Mouse (Mus musculus): ENCODE measurements at regions not wholly inside any gene's neighbourhood (a gene's known extent, or its start where the extent isn't known, plus 50 kb on each side); places are given as distances from the start of the nearest gene placed in this dataset.

GRCm38 (mm10) chr16:77788781-77789150 is 186.9 kb upstream of the Gm11146 start:
- no peaks in the 10 kb centered on the region for H3K36me3 ChIP-seq (ENCODE audit: control insufficient read depth, insufficient read depth, low read length)
- peak; percentile 24 for ATAC-seq
- no peaks in the 10 kb centered on the region for H3K9me3 ChIP-seq (replicated peaks; ENCODE audit: control insufficient read depth, low read length, poor library complexity, severe bottlenecking)
- WGBS = 61% methylated on average over 6 of the region's 6 CpGs
- no peaks in the 10 kb centered on the region for H3K27me3 ChIP-seq (ENCODE audit: control insufficient read depth, insufficient read depth, low read depth, low read length)
- H3K4me3 ChIP-seq (ENCODE audit: low read depth, low read length) = no peak overlapping the region
- no peak overlapping the region for H3K4me2 ChIP-seq (ENCODE audit: low read length)
- no peak overlapping the region; the same call in 1 of the 2 replicates for H3K9ac ChIP-seq (ENCODE audit: low read depth, low read length)
- H3K4me1 ChIP-seq (ENCODE audit: control insufficient read depth, insufficient read depth, low read length) = peaks cover 14% of the 10 kb centered on the region
- peak overlapping the region; percentile 93 for H3K27ac ChIP-seq (ENCODE audit: low read length)

DNA sequence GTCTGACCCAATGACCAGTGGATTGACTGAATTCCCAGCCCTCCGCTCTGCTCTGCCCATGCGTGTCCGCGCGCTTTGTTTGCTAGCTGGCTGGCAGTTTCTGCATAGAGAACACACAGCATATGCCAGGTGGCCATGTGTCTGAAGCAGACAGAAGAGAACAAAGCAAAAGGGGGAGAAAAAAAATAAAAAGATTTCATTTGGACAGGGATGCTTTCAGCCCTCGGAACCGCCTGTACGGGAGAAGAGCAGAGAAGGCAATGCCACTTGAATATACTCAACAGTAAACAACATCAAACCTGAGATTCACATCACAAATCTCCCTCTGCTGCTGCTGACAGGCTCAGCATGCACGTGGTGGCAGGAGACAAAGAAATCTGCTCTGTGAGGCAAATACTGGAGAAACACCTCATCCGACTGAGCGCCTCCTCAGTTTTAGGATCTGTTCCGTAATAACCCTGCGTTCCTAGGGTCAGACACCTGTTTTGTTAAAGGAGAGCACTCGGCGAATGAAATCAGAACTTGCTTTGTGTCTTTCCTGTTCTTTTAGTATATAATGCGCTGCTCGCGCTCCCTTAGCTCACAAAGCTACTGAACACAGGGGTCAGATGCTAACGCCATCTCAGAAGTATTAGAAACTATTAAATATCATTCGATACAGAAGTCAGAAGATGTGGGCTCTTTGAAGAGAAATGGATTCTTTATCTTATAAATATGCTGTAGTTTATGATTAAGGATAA is 186.3 kb upstream of the Gm11146 start:
- peaks cover 14% of the 10 kb centered on the region for H3K4me1 ChIP-seq (ENCODE audit: control insufficient read depth, insufficient read depth, low read length)
- peak overlapping the region; percentile 51 for H3K4me2 ChIP-seq (ENCODE audit: low read length)
- no peaks in the 10 kb centered on the region for H3K9me3 ChIP-seq (replicated peaks; ENCODE audit: control insufficient read depth, low read length, poor library complexity, severe bottlenecking)
- WGBS = 21% methylated on average over 20 of the region's 20 CpGs
- peak overlapping the region; percentile 93 for H3K27ac ChIP-seq (ENCODE audit: low read length)
- H3K36me3 ChIP-seq (ENCODE audit: control insufficient read depth, insufficient read depth, low read length) = no peaks in the 10 kb centered on the region
- H3K4me3 ChIP-seq (ENCODE audit: low read depth, low read length) = peak overlapping the region; percentile 13
- H3K27me3 ChIP-seq (ENCODE audit: control insufficient read depth, insufficient read depth, low read depth, low read length) = no peaks in the 10 kb centered on the region
- peak; percentile 95 for ATAC-seq
- peak overlapping the region; percentile 60 for H3K9ac ChIP-seq (ENCODE audit: low read depth, low read length)

- H3K27ac ChIP-seq (ENCODE audit: low read length) = peak overlapping the region; percentile 71
Observed at GRCm38 (mm10) chr16:77787025-77787424, 185.1 kb upstream of the Gm11146 start.

DNA sequence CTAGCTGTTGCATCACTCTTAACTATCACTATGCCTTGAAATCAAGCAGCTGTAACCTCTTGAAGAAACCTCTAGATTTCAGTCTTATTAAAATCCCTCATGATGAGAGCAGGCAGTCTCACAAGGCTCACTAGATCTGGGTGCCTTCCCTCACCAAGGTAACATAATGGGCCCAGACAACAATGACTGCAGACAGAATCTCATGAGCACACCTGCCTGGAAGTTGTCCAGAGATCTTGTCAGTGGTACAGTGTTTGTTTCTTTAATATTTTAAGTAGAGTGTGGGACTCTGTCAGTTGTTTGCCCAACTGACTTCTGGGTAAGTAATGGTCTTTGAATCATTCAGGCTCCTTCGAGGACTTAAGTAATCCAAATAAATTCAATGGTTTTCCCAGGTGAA is 177.1 kb upstream of the Gm11146 start:
- Histone ChIP-seq H3K36me3 (ENCODE audit: control insufficient read depth, insufficient read depth, low read length) (no peaks in the 10 kb centered on the region), H3K4me3 (ENCODE audit: low read depth, low read length) (no peak overlapping the region), H3K4me2 (ENCODE audit: low read length) (no peak overlapping the region), H3K27me3 (ENCODE audit: control insufficient read depth, insufficient read depth, low read depth, low read length) (no peaks in the 10 kb centered on the region), H3K9me3 (replicated peaks; ENCODE audit: control insufficient read depth, low read length, poor library complexity, severe bottlenecking) (no peaks in the 10 kb centered on the region), H3K9ac (ENCODE audit: low read depth, low read length) (no peak overlapping the region), H3K27ac (ENCODE audit: low read length) (no peak overlapping the region), H3K4me1 (ENCODE audit: control insufficient read depth, insufficient read depth, low read length) (no peaks in the 10 kb centered on the region)
- ATAC-seq = no peak
- 85% methylated on average over 1 of the region's 1 CpGs for WGBS

More at GRCm38 (mm10) chr16:77787025-77787424, 185.1 kb upstream of the Gm11146 start:
- Histone ChIP-seq H3K27me3 (ENCODE audit: control insufficient read depth, insufficient read depth, low read depth, low read length) (no peaks in the 10 kb centered on the region), H3K36me3 (ENCODE audit: control insufficient read depth, insufficient read depth, low read length) (no peaks in the 10 kb centered on the region), H3K9me3 (replicated peaks; ENCODE audit: control insufficient read depth, low read length, poor library complexity, severe bottlenecking) (no peaks in the 10 kb centered on the region), H3K4me3 (ENCODE audit: low read depth, low read length) (no peak overlapping the region), H3K9ac (ENCODE audit: low read depth, low read length) (no peak overlapping the region), H3K4me1 (ENCODE audit: control insufficient read depth, insufficient read depth, low read length) (peaks cover 14% of the 10 kb centered on the region), H3K4me2 (ENCODE audit: low read length) (no peak overlapping the region)
- WGBS = 78% methylated on average over 5 of the region's 5 CpGs
- ATAC-seq = no peak

GRCm38 (mm10) chr16:77772075-77772474 is 170.2 kb upstream of the Gm11146 start:
- 74% methylated on average over 3 of the region's 3 CpGs for WGBS
- H3K4me3 ChIP-seq (ENCODE audit: low read depth, low read length) = no peak overlapping the region
- no peak for ATAC-seq
- H3K27me3 ChIP-seq (ENCODE audit: control insufficient read depth, insufficient read depth, low read depth, low read length) = no peaks in the 10 kb centered on the region
- no peak overlapping the region for H3K9ac ChIP-seq (ENCODE audit: low read depth, low read length)
- no peaks in the 10 kb centered on the region for H3K9me3 ChIP-seq (replicated peaks; ENCODE audit: control insufficient read depth, low read length, poor library complexity, severe bottlenecking)
- no peak overlapping the region for H3K27ac ChIP-seq (ENCODE audit: low read length)
- no peak overlapping the region for H3K4me2 ChIP-seq (ENCODE audit: low read length)
- no peaks in the 10 kb centered on the region for H3K4me1 ChIP-seq (ENCODE audit: control insufficient read depth, insufficient read depth, low read length)
- H3K36me3 ChIP-seq (ENCODE audit: control insufficient read depth, insufficient read depth, low read length) = no peaks in the 10 kb centered on the region

DNA sequence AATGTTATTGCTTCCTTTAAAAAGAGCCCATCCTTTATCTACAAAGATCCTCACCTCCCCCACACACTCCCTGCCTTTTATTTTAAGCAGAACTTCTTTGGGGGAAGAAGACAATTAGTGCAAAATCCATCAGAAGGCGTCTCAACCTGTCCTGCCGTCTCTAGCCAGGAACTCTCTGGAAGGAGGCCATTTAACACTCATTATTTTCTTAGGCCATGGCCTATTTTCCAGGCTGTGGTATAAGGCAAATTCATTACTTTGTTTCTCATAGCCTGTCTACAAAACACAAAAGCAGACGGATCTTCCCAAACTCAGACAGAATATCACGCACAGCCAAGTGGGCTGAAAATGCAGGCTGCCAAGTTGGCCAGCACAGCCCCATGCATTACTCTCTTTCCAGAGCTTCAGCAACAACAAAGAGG is 159.0 kb upstream of the Gm11146 start:
- Histone ChIP-seq H3K27ac (ENCODE audit: low read length) (peak overlapping the region; percentile 80; the same call in 1 of the 2 replicates), H3K9ac (ENCODE audit: low read depth, low read length) (no peak overlapping the region), H3K36me3 (ENCODE audit: control insufficient read depth, insufficient read depth, low read length) (no peaks in the 10 kb centered on the region), H3K27me3 (ENCODE audit: control insufficient read depth, insufficient read depth, low read depth, low read length) (no peaks in the 10 kb centered on the region), H3K4me2 (ENCODE audit: low read length) (no peak overlapping the region), H3K4me1 (ENCODE audit: control insufficient read depth, insufficient read depth, low read length) (peaks cover 3% of the 10 kb centered on the region; the same call in 1 of the 2 replicates), H3K9me3 (replicated peaks; ENCODE audit: control insufficient read depth, low read length, poor library complexity, severe bottlenecking) (no peaks in the 10 kb centered on the region), H3K4me3 (ENCODE audit: low read depth, low read length) (no peak overlapping the region)
- WGBS = 76% methylated on average over 4 of the region's 4 CpGs
- no peak for ATAC-seq

DNA sequence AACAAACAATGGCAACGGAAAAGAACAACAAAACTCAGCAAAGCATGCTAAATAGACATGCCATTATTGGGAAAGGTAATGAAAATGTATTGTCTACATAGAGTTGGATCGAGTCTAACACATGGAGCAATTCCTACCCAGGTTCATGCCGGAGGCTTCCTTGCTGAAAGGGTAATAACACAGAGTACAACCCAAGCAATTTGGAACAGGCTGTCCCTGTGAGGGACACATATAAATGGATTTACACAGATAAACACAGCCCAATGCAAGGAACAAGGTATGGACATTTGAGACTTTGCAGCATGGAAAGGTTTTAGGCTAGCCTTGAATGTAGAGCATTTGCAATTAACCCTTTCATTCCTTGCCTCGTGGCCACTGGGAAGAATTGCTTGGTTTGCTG is 158.6 kb upstream of the Gm11146 start:
- H3K4me3 ChIP-seq (ENCODE audit: low read depth, low read length) = no peak overlapping the region
- peaks cover 3% of the 10 kb centered on the region; the same call in 1 of the 2 replicates for H3K4me1 ChIP-seq (ENCODE audit: control insufficient read depth, insufficient read depth, low read length)
- no peaks in the 10 kb centered on the region for H3K9me3 ChIP-seq (replicated peaks; ENCODE audit: control insufficient read depth, low read length, poor library complexity, severe bottlenecking)
- H3K4me2 ChIP-seq (ENCODE audit: low read length) = no peak overlapping the region
- peak; percentile 62; the same call in 1 of the 2 replicates for ATAC-seq
- peak overlapping the region; percentile 80 for H3K27ac ChIP-seq (ENCODE audit: low read length)
- no peaks in the 10 kb centered on the region for H3K27me3 ChIP-seq (ENCODE audit: control insufficient read depth, insufficient read depth, low read depth, low read length)
- no peak overlapping the region for H3K9ac ChIP-seq (ENCODE audit: low read depth, low read length)
- H3K36me3 ChIP-seq (ENCODE audit: control insufficient read depth, insufficient read depth, low read length) = no peaks in the 10 kb centered on the region
- 70% methylated on average over 4 of the region's 4 CpGs for WGBS

- Histone ChIP-seq H3K4me3 (ENCODE audit: low read depth, low read length) (peak overlapping the region; percentile 16), H3K9ac (ENCODE audit: low read depth, low read length) (peak overlapping the region; percentile 41; the same call in 1 of the 2 replicates), H3K4me2 (ENCODE audit: low read length) (peak overlapping the region; percentile 33; the same call in 1 of the 2 replicates), H3K36me3 (ENCODE audit: control insufficient read depth, insufficient read depth, low read length) (no peaks in the 10 kb centered on the region), H3K9me3 (replicated peaks; ENCODE audit: control insufficient read depth, low read length, poor library complexity, severe bottlenecking) (no peaks in the 10 kb centered on the region), H3K4me1 (ENCODE audit: control insufficient read depth, insufficient read depth, low read length) (peaks cover 3% of the 10 kb centered on the region; the same call in 1 of the 2 replicates), H3K27me3 (ENCODE audit: control insufficient read depth, insufficient read depth, low read depth, low read length) (no peaks in the 10 kb centered on the region), H3K27ac (ENCODE audit: low read length) (peak overlapping the region; percentile 80)
- WGBS = 44% methylated on average over 10 of the region's 10 CpGs
- peak; percentile 88 for ATAC-seq
Observed at GRCm38 (mm10) chr16:77759997-77760396, 158.1 kb upstream of the Gm11146 start.

GRCm38 (mm10) chr16:77754882-77755281 is 153.0 kb upstream of the Gm11146 start:
- ATAC-seq = no peak
- Histone ChIP-seq H3K9me3 (replicated peaks; ENCODE audit: control insufficient read depth, low read length, poor library complexity, severe bottlenecking) (no peaks in the 10 kb centered on the region), H3K4me1 (ENCODE audit: control insufficient read depth, insufficient read depth, low read length) (no peaks in the 10 kb centered on the region; the same call in 1 of the 2 replicates), H3K4me3 (ENCODE audit: low read depth, low read length) (no peak overlapping the region), H3K27me3 (ENCODE audit: control insufficient read depth, insufficient read depth, low read depth, low read length) (no peaks in the 10 kb centered on the region), H3K36me3 (ENCODE audit: control insufficient read depth, insufficient read depth, low read length) (no peaks in the 10 kb centered on the region), H3K4me2 (ENCODE audit: low read length) (no peak overlapping the region), H3K9ac (ENCODE audit: low read depth, low read length) (no peak overlapping the region), H3K27ac (ENCODE audit: low read length) (no peak overlapping the region)
- WGBS = 89% methylated on average over 6 of the region's 6 CpGs
